Mouse (Mus musculus): ENCODE measurements at regions not wholly inside any gene's neighbourhood (a gene's known extent, or its start where the extent isn't known, plus 50 kb on each side); places are given as distances from the start of the nearest gene placed in this dataset.

GRCm38 (mm10) chr4:131163782-131164315 lies 219.7 kb downstream of the Matn1 start:
- no peak for TF ChIP-seq FLI1 (IDR thresholded peaks at IDR 0.05; ENCODE audit: low read length)
- TF ChIP-seq GATA1 (IDR thresholded peaks at IDR 0.05; ENCODE audit: borderline replicate concordance, low read length) = no peak

All from megakaryocyte, embryonic 14.5 days (primary cell).